Mouse (Mus musculus): ENCODE data around the gene Smad3.

GRCm38 (mm10) chr9:63785492-63785891 is 27.7 kb upstream of the Smad3 start:
- TF ChIP-seq CTCF (IDR thresholded peaks at IDR 0.05) (no peak), EP300 (IDR thresholded peaks at IDR 0.05) (no peak)
